ENCODE assay signal across 8 mouse cellular contexts in the genomic region with DNA sequence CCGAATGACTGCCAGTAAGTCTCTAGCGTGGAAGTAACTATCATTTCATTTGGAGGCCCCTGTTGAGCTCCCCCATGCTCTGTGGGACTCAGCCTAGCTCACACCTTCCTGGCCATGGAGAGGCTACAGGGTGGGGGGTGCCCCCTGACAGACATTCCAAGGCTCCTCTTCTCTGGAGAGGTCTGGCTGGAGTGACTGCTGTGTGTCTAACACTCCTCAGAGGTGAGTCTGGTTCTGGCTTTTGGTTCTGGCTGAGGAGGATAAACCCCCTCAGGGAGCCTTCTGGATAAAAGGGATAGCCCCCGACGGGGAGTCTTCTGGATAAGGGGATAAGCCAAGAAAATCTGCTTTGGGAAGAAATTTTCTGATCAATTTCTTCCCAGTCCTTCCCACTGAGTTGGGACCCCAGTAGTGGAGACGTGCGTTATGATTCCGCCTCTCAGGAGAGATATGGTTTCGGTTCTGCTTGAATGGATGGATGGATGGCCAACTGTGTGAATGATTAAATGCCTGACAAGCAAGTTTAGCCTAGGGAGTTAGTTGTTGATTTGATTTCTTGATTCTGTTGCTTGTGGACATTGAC. TPM values are rescaled to one million over a fixed set of nuclear protein-coding genes. Genes with fewer than 3 reads are reported as not detected.
DNase-seq lines count a peak whose midpoint lies in the region; ATAC-seq and TF ChIP-seq lines count a peak whose summit lies in the region.

No protein-coding gene starts in this region.

- TF ChIP-seq CTCF in liver, postnatal 0 days (IDR thresholded peaks at IDR 0.05; ENCODE audit: low read depth): no peak

- H3K4me3 ChIP-seq in heart, embryonic 10.5 days: peak overlapping the region; percentile 75
- 0 out of 4 replicates have a peak overlapping the region, but pooled peaks of 1 of the 2 experiments have one; percentile 5 for H3K4me3 ChIP-seq in ES-E14 (ENCODE audit: insufficient read depth in 1 of 2, low read depth in 1 of 2, low read length in 2 of 2, poor library complexity in 1 of 2, severe bottlenecking in 1 of 2)
- H3K4me3 ChIP-seq in hindbrain, embryonic 11.5 days (ENCODE audit: low read depth, low read length): peak overlapping the region; percentile 38
- peak overlapping the region; percentile 43; the same call in 1 of the 2 replicates for H3K4me3 ChIP-seq in liver, postnatal 0 days (ENCODE audit: low read depth, low read length)

- H3K9ac ChIP-seq in ES-E14 (ENCODE audit: insufficient read depth, low read depth, low read length, poor library complexity, severe bottlenecking): peak overlapping the region; percentile 70; the same call in 1 of the 2 replicates
- no peak overlapping the region for H3K9ac ChIP-seq in hindbrain, embryonic 11.5 days (ENCODE audit: low read depth, low read length)
- no peak overlapping the region for H3K9ac ChIP-seq in liver, postnatal 0 days (replicated peaks)

- H3K27me3 ChIP-seq in heart, embryonic 10.5 days (ENCODE audit: insufficient read depth, poor library complexity, severe bottlenecking): no peaks in the 10 kb centered on the region
- H3K27me3 ChIP-seq in hindbrain, embryonic 11.5 days (ENCODE audit: control insufficient read depth, insufficient read depth, low read length): no peaks in the 10 kb centered on the region
- H3K27me3 ChIP-seq in liver, postnatal 0 days (ENCODE audit: insufficient read depth, low read length): 0 out of 2 replicates have a peak, but pooled peaks cover 2% of the 10 kb centered on the region

- peaks cover 13% of the 10 kb centered on the region for H3K4me1 ChIP-seq in heart, embryonic 10.5 days
- H3K4me1 ChIP-seq in ES-E14 (ENCODE audit: control insufficient read depth in 2 of 2, insufficient read depth in 2 of 2, low read length in 2 of 2, poor library complexity in 1 of 2): peaks cover 2 to 4% of the 10 kb centered on the region in 2 experiments; a peak in 2 of 4 replicates
- no peaks in the 10 kb centered on the region; the same call in 1 of the 2 replicates for H3K4me1 ChIP-seq in hindbrain, embryonic 11.5 days (replicated peaks; ENCODE audit: control insufficient read depth, insufficient read depth, low read length)
- no peaks in the 10 kb centered on the region for H3K4me1 ChIP-seq in liver, postnatal 0 days (ENCODE audit: insufficient read depth)

- no peak for TF ChIP-seq EP300 in liver, postnatal 0 days (IDR thresholded peaks at IDR 0.05; ENCODE audit: low read depth)

- WGBS in heart, embryonic 10.5 days: 28% methylated on average over 8 of the region's 8 CpGs
- 32% methylated on average over 8 of the region's 8 CpGs for whole genome bisulfite sequencing in hindbrain, embryonic 11.5 days
- WGBS in liver, postnatal 0 days (ENCODE audit: insufficient replicate concordance): 33% methylated on average over 8 of the region's 8 CpGs

- DNase-seq in heart, embryonic 10.5 days (ENCODE audit: low spot score): no peak
- DNase-seq in heart, postnatal 4 days: no peak
- DNase-seq in ES-E14 (ENCODE audit: low read depth, low spot score): no peak
- no peak for DNase-seq in hindbrain, embryonic 11.5 days (ENCODE audit: low spot score)
- DNase-seq in liver, postnatal 0 days: no peak
- DNase-seq in right cerebral cortex, adult 2 months (ENCODE audit: low spot score in 2 of 2): no peak
- no peak for DNase-seq in adrenal gland, postnatal 10 days
- DNase-seq in embryo, embryonic 10.5 days (ENCODE audit: low spot score): no peak

- no peak overlapping the region for H3K4me2 ChIP-seq in hindbrain, embryonic 11.5 days (replicated peaks; ENCODE audit: low read depth, low read length)
- peak overlapping the region; percentile 78 for H3K4me2 ChIP-seq in liver, postnatal 0 days (ENCODE audit: low read depth, low read length)

- no peaks in the 10 kb centered on the region for H3K36me3 ChIP-seq in heart, embryonic 10.5 days
- no peaks in the 10 kb centered on the region for H3K36me3 ChIP-seq in ES-E14 (ENCODE audit: control insufficient read depth, insufficient read depth, low read length, poor library complexity, severe bottlenecking)
- H3K36me3 ChIP-seq in hindbrain, embryonic 11.5 days (ENCODE audit: control insufficient read depth, insufficient read depth, low read length): no peaks in the 10 kb centered on the region
- H3K36me3 ChIP-seq in liver, postnatal 0 days (replicated peaks; ENCODE audit: insufficient read depth, low read length): no peaks in the 10 kb centered on the region

- H3K9me3 ChIP-seq in heart, embryonic 10.5 days: no peaks in the 10 kb centered on the region
- H3K9me3 ChIP-seq in ES-E14 (ENCODE audit: control insufficient read depth, insufficient read depth, low read depth, low read length): no peaks in the 10 kb centered on the region
- H3K9me3 ChIP-seq in hindbrain, embryonic 11.5 days (ENCODE audit: control insufficient read depth, low read length): no peaks in the 10 kb centered on the region
- no peaks in the 10 kb centered on the region for H3K9me3 ChIP-seq in liver, postnatal 0 days (ENCODE audit: low read length)

- in situ Hi-C loops in ES-E14 (cut with MboI; ENCODE audit: low sequenced_read_pairs in 2 of 2, unreplicated experiment in 2 of 2): loop anchor here in 1 of 2 experiments (25.0 kb wide), 1 partner anchor 389 kb away; no protein-coding TSS in a partner anchor

- ATAC-seq in hindbrain, embryonic 11.5 days (ENCODE audit: low FRiP score): peak; percentile 47
- no peak for ATAC-seq in liver, postnatal 0 days

- H3K27ac ChIP-seq in heart, embryonic 10.5 days: peak overlapping the region; percentile 32; the same call in 1 of the 2 replicates
- peak overlapping the region; percentile 69; the same call in 1 of the 2 replicates for H3K27ac ChIP-seq in ES-E14 (ENCODE audit: insufficient read depth, low read depth, low read length, poor library complexity, severe bottlenecking)
- H3K27ac ChIP-seq in hindbrain, embryonic 11.5 days (ENCODE audit: low read depth, low read length): no peak overlapping the region
- no peak overlapping the region for H3K27ac ChIP-seq in liver, postnatal 0 days (ENCODE audit: low read depth)

TF ChIP-seq in ES-E14, 5 proteins besides CTCF, POLR2A, EP300 and RAD21:
- TF ChIP-seq ZC3H11A (IDR thresholded peaks at IDR 0.05; ENCODE audit: borderline replicate concordance, low read depth, low read length) (no peak), HCFC1 (IDR thresholded peaks at IDR 0.05; ENCODE audit: borderline replicate concordance, insufficient read depth, low read length) (no peak), ZNF384 (IDR thresholded peaks at IDR 0.05; ENCODE audit: low read depth, low read length) (no peak), CHD2 (IDR thresholded peaks at IDR 0.05; ENCODE audit: low read depth, low read length) (no peak), MAFK (IDR thresholded peaks at IDR 0.05; ENCODE audit: insufficient read depth, low read depth, low read length) (no peak)

RNA-seq across cellular contexts. Expression of a gene that starts 25.1 kb away (rescaled TPM):
- polyA plus RNA-seq in heart, embryonic 10.5 days (2016; fragmentation: Nextera tagmentation; extraction: Ambion mirVana): 50.5 and 57.3 TPM in 2 replicates
- total RNA-seq in heart, postnatal 4 days (2021): 10 to 100 TPM; 27.7 to 30.0 TPM
- total RNA-seq in ES-E14 (2012; rRNA removed): 25.6 and 35.5 TPM in 2 replicates
- polyA plus RNA-seq in hindbrain, embryonic 11.5 days (2014; fragmentation: Nextera tagmentation; extraction: Ambion mirVana): 64.6 and 67.6 TPM in 2 replicates
- 17.2 and 18.2 TPM in 2 replicates for polyA plus RNA-seq in liver, postnatal 0 days (2015; fragmentation: Nextera tagmentation; extraction: Ambion mirVana)
- 10 to 100 TPM; 38.5 to 44.6 TPM for total RNA-seq in adrenal gland, postnatal 10 days (2021)

RNA-seq across cellular contexts. Expression of a gene that starts 48.1 kb away (rescaled TPM):
- polyA plus RNA-seq in heart, embryonic 10.5 days (2016; fragmentation: Nextera tagmentation; extraction: Ambion mirVana): 11.0 and 16.8 TPM in 2 replicates
- 1 to 10 TPM; 4.7 to 5.6 TPM for total RNA-seq in heart, postnatal 4 days (2021)
- 7.2 and 7.4 TPM in 2 replicates for total RNA-seq in ES-E14 (2012; rRNA removed)
- 23.8 and 25.0 TPM in 2 replicates for polyA plus RNA-seq in hindbrain, embryonic 11.5 days (2014; fragmentation: Nextera tagmentation; extraction: Ambion mirVana)
- 0.60 and 1.0 TPM in 2 replicates for polyA plus RNA-seq in liver, postnatal 0 days (2015; fragmentation: Nextera tagmentation; extraction: Ambion mirVana)
- total RNA-seq in adrenal gland, postnatal 10 days (2021): 1 to 10 TPM; 4.4 to 6.9 TPM

Comparison
In these comparisons a context has a peak if more than half of its experiments do, and no peak if none do; other contexts are left out.
1. H3K27ac ChIP-seq: peak in heart, embryonic 10.5 days (single experiment) and ES-E14 (single experiment); none in hindbrain, embryonic 11.5 days (single experiment) and liver, postnatal 0 days (single experiment).